Mouse (Mus musculus): ENCODE measurements around the gene Krtap19-2. TPM values are rescaled to one million over a fixed set of nuclear protein-coding genes. Genes with fewer than 3 reads are reported as not detected.

Gene Krtap19-2
- not detected in 2 replicates for polyA plus RNA-seq (2015; fragmentation: Nextera tagmentation; extraction: Ambion mirVana)

GRCm38 (mm10) chr16:88874169-88874568, at the start of gene Krtap19-2:
Gene Krtap19-2 (minus strand): TSS chr16:88874269.

DNA sequence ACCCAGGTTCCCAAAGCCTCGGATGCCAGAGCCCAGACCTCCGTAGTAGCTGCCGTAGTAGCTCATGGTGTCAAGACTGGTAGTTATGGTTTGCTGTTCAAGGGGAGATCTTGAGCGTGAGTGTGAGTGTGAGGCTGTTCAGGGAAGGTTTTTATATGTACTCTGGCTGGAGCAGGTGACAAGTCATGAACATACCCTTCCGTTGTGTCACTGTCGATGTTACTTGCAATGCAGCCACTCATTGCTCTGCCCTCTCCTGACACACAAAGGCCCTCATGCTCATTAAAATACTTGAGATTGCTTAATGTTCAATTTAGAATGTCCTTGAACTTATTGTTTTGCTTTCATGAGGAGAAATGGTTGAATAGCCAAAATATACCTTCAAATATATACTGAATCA, 22.3 kb upstream of the Krtap19-2 start, which contains the start of gene Krtap19-5:
Gene Krtap19-5, minus strand, starts transcription at position 101 of the 400 bp plus-strand sequence.

DNA sequence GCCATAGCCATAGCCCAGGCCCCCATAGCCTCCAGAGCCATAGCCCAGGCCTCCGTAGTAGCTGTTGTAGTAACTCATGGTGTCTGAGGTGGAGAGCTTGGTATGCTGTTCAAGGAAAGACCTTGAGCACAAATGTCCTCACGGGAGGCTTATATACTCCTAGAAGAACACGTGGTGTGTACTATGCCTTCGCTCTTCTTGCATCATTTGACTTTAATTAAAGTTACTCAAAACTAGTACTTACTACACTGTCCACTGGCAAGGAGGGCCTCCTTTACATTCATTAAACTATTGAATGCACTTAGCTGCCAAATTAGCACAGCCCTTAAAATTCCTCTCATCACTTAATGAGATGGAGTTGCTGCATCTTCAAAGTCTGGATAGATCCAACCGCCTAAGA, 10.9 kb upstream of the Krtap19-2 start, which contains the start of gene Krtap19-4:
Gene Krtap19-4, minus strand, starts transcription at position 101 of the 400 bp plus-strand sequence.

GRCm38 (mm10) chr16:88877938-88878337, 3.9 kb upstream of the Krtap19-2 start, which contains the start of gene Krtap19-3:
Gene Krtap19-3 (minus strand): TSS chr16:88878038.

DNA sequence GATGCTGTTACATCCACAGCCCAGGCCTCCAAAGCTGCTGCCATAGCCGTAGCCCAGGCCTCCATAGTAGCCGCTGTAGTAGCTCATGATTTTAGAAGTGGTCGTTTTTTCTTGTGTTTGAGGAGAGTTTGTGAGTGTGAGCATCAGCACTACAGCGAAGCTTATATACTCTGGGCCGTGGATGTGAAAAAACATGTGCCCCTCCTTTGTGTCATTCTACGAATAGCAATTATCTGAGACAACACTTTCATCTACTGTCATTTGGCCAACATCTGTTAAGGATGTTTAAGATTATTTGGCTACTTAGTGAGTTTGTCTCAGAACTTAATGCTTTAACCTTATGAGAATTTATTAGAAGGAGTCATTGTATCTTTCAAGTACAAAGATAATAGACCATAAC, 4.8 kb downstream of the Krtap19-2 start, which contains the start of gene Krtap19-1:
Gene Krtap19-1, minus strand, starts transcription at position 101 of the 400 bp plus-strand sequence.

DNA sequence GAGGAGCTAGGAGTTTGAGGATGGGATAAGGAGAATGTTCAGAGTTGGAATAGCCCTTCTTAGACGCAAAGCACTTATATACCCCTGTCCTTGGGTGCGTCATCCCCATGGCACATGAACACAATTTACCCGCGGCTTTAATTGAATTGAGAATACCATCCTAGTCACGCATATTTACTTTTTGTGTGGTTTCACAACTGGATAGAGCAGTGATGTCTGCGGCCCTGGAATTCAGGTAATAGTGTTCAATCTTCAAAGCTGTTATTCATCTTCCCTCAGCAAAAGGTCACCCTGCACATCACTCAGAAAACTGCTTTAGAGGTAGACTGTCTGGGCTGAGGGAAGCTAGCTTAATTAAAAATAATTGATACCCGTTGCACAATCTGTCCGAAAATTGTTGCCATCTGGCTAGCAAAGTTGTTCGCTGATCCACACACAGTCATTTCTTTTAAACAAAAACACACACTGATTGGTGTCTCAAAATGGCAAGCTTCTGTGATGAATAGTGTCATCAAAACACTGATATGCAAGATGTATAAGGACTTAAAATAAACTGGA, 47.9 kb downstream of the Krtap19-2 start, which contains the start of gene Krtap14:
Gene Krtap14, minus strand, starts transcription at position 51 of the 558 bp plus-strand sequence.

Other genes with a start within 250 kb of the Krtap19-2 start
- gene 2310079G19Rik, start 246.6 kb downstream of the Krtap19-2 start, polyA plus RNA-seq (2015; fragmentation: Nextera tagmentation; extraction: Ambion mirVana) = 0.19 TPM in 1 of 2 replicates, not detected in the other
- gene Krtap26-1, start 226.5 kb downstream of the Krtap19-2 start, polyA plus RNA-seq (2015; fragmentation: Nextera tagmentation; extraction: Ambion mirVana) = not detected in 2 replicates
- not detected in 2 replicates for gene Krtap27-1, start 202.6 kb downstream of the Krtap19-2 start, polyA plus RNA-seq (2015; fragmentation: Nextera tagmentation; extraction: Ambion mirVana)
- gene 2310061N02Rik, start 166.3 kb downstream of the Krtap19-2 start, polyA plus RNA-seq (2015; fragmentation: Nextera tagmentation; extraction: Ambion mirVana) = not detected in 2 replicates
- not detected in 2 replicates for gene Krtap13-1, start 145.4 kb downstream of the Krtap19-2 start, polyA plus RNA-seq (2015; fragmentation: Nextera tagmentation; extraction: Ambion mirVana)
- gene Krtap13, start 122.6 kb downstream of the Krtap19-2 start, polyA plus RNA-seq (2015; fragmentation: Nextera tagmentation; extraction: Ambion mirVana) = not detected in 2 replicates
- not detected in 2 replicates for gene 2310034C09Rik, start 115.4 kb downstream of the Krtap19-2 start, polyA plus RNA-seq (2015; fragmentation: Nextera tagmentation; extraction: Ambion mirVana)
- not detected in 2 replicates for gene 2310057N15Rik, start 100.1 kb downstream of the Krtap19-2 start, polyA plus RNA-seq (2015; fragmentation: Nextera tagmentation; extraction: Ambion mirVana)
- gene Gm5965, start 96.4 kb downstream of the Krtap19-2 start, polyA plus RNA-seq (2015; fragmentation: Nextera tagmentation; extraction: Ambion mirVana) = not detected in 2 replicates
- not detected in 2 replicates for gene Gm20741, start 62.0 kb downstream of the Krtap19-2 start, polyA plus RNA-seq (2015; fragmentation: Nextera tagmentation; extraction: Ambion mirVana)
- gene Krtap15, start 54.1 kb downstream of the Krtap19-2 start, polyA plus RNA-seq (2015; fragmentation: Nextera tagmentation; extraction: Ambion mirVana) = not detected in 2 replicates
- gene Krtap14, start 48.1 kb downstream of the Krtap19-2 start, polyA plus RNA-seq (2015; fragmentation: Nextera tagmentation; extraction: Ambion mirVana) = not detected in 2 replicates
- gene Krtap19-1, start 4.9 kb downstream of the Krtap19-2 start, polyA plus RNA-seq (2015; fragmentation: Nextera tagmentation; extraction: Ambion mirVana) = not detected in 2 replicates
- gene Krtap19-3, start 3.8 kb upstream of the Krtap19-2 start, polyA plus RNA-seq (2015; fragmentation: Nextera tagmentation; extraction: Ambion mirVana) = not detected in 2 replicates
- gene Krtap19-4, start 10.8 kb upstream of the Krtap19-2 start, polyA plus RNA-seq (2015; fragmentation: Nextera tagmentation; extraction: Ambion mirVana) = not detected in 2 replicates
- gene Krtap19-5, start 22.2 kb upstream of the Krtap19-2 start, polyA plus RNA-seq (2015; fragmentation: Nextera tagmentation; extraction: Ambion mirVana) = not detected in 2 replicates
- not detected in 2 replicates for gene Krtap19-9b, start 58.0 kb upstream of the Krtap19-2 start, polyA plus RNA-seq (2015; fragmentation: Nextera tagmentation; extraction: Ambion mirVana)
- gene Krtap16-3, start 88.6 kb upstream of the Krtap19-2 start, polyA plus RNA-seq (2015; fragmentation: Nextera tagmentation; extraction: Ambion mirVana) = not detected in 2 replicates
- gene Krtap22-2, start 136.5 kb upstream of the Krtap19-2 start, polyA plus RNA-seq (2015; fragmentation: Nextera tagmentation; extraction: Ambion mirVana) = not detected in 2 replicates
- not detected in 2 replicates for gene Gm10229, start 141.0 kb upstream of the Krtap19-2 start, polyA plus RNA-seq (2015; fragmentation: Nextera tagmentation; extraction: Ambion mirVana)
- gene Krtap6-1, start 157.4 kb upstream of the Krtap19-2 start, polyA plus RNA-seq (2015; fragmentation: Nextera tagmentation; extraction: Ambion mirVana) = not detected in 2 replicates
- not detected in 2 replicates for gene Gm10228, start 167.2 kb upstream of the Krtap19-2 start, polyA plus RNA-seq (2015; fragmentation: Nextera tagmentation; extraction: Ambion mirVana)
- gene Krtap6-5, start 173.6 kb upstream of the Krtap19-2 start, polyA plus RNA-seq (2015; fragmentation: Nextera tagmentation; extraction: Ambion mirVana) = not detected in 2 replicates
- not detected in 2 replicates for gene 1110025L11Rik, start 189.7 kb upstream of the Krtap19-2 start, polyA plus RNA-seq (2015; fragmentation: Nextera tagmentation; extraction: Ambion mirVana)
- not detected in 2 replicates for gene Krtap6-3, start 209.7 kb upstream of the Krtap19-2 start, polyA plus RNA-seq (2015; fragmentation: Nextera tagmentation; extraction: Ambion mirVana)

Measured in skeletal muscle tissue, postnatal 0 days (tissue).